Mouse (Mus musculus) gastrocnemius, adult 8-10 months (tissue): Measurements from ENCODE around the gene Krtap16-3. TPM values are rescaled to one million over a fixed set of nuclear protein-coding genes. Genes with fewer than 3 reads are reported as not detected.

Experiments used
- DNase-seq, 2 experiments: peaks; one replicate each; pipeline ENCODE4 v3.0.0; 2022; ENCODE audit warnings: low spot score in 2 of 2
- total RNA-seq, 4 experiments: library from RNA; stranded (reverse); gene quantifications; 2 replicates each; pipeline ENCODE4 v1.2.4; 2022

Gene Krtap16-3
- not detected for total RNA-seq

- DNase-seq = no peak
Observed at GRCm38 (mm10) chr16:88962773-88963172, at the start of gene Krtap16-3. TSS of gene Krtap16-3 (minus strand) at chr16:88962873.

DNA sequence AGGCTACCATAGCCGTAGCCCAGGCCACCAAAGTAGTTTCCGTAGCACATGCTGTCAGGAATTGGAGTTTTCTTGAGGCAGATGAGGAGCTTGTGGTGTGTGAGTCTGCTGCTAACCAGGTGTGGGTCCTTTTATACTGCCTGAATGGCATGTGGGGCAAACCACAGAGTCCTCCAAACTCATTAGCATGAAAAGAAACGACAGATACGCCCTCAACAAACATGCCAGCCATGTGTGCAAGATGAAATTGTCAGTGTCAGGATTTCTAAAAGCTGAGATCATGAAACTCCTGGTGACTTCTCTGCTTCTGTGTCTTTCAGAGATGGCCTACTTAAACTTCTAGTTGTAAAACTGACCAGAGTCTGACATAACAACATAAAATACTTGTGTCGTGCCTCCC, 48.0 kb upstream of the Krtap16-3 start, which contains the start of gene Krtap22-2:
Gene Krtap22-2 (minus strand): TSS at position 101 of the 400 bp plus-strand sequence.
- DNase-seq = no peak

GRCm38 (mm10) chr16:88941106-88941505, 21.6 kb downstream of the Krtap16-3 start:
- no peak for DNase-seq

DNA sequence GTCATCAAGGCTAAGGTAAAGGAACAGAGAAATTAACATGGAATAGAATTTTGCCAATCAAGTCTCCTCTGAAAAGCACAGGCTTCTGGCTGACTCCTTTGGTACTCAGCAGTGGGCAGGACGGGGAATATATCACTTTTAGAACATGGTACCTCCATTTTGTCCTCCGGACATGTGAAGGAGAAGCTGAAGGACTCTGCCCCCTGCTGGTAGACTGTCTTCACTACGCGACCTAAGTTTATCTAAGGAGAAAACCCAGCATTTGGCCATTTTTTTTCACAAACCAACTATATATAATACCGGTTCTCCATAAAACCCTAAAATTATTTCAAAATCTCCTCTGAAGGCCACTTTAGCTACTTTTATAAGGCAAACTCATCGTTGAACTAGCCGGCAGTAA, 24.4 kb downstream of the Krtap16-3 start:
- no peak for DNase-seq

GRCm38 (mm10) chr16:88932165-88932564, 30.5 kb downstream of the Krtap16-3 start, which contains the start of gene Krtap19-9b:
TSS of gene Krtap19-9b (minus strand) at chr16:88932265.
- DNase-seq = no peak

Other genes starting within 250 kb of the Krtap16-3 start
- not detected for gene Krtap13-1, start 234.0 kb downstream of the Krtap16-3 start, total RNA-seq
- gene Krtap13, start 211.2 kb downstream of the Krtap16-3 start, total RNA-seq = not detected
- gene 2310034C09Rik, start 204.0 kb downstream of the Krtap16-3 start, total RNA-seq = not detected
- not detected for gene 2310057N15Rik, start 188.7 kb downstream of the Krtap16-3 start, total RNA-seq
- gene Gm5965, start 185.0 kb downstream of the Krtap16-3 start, total RNA-seq = not detected
- not detected for gene Gm20741, start 150.7 kb downstream of the Krtap16-3 start, total RNA-seq
- not detected for gene Krtap15, start 142.7 kb downstream of the Krtap16-3 start, total RNA-seq
- gene Krtap14, start 136.7 kb downstream of the Krtap16-3 start, total RNA-seq = not detected
- gene Krtap19-1, start 93.5 kb downstream of the Krtap16-3 start, total RNA-seq = not detected
- gene Krtap19-2, start 88.6 kb downstream of the Krtap16-3 start, total RNA-seq = not detected
- gene Krtap19-3, start 84.8 kb downstream of the Krtap16-3 start, total RNA-seq = not detected
- not detected for gene Krtap19-4, start 77.8 kb downstream of the Krtap16-3 start, total RNA-seq
- not detected for gene Krtap19-5, start 66.4 kb downstream of the Krtap16-3 start, total RNA-seq
- gene Krtap19-9b, start 30.6 kb downstream of the Krtap16-3 start, total RNA-seq = not detected
- gene Krtap22-2, start 47.9 kb upstream of the Krtap16-3 start, total RNA-seq = not detected
- gene Gm10229, start 52.4 kb upstream of the Krtap16-3 start, total RNA-seq = not detected
- gene Krtap6-1, start 68.8 kb upstream of the Krtap16-3 start, total RNA-seq = not detected
- not detected for gene Gm10228, start 78.6 kb upstream of the Krtap16-3 start, total RNA-seq
- not detected for gene Krtap6-5, start 85.0 kb upstream of the Krtap16-3 start, total RNA-seq
- gene 1110025L11Rik, start 101.1 kb upstream of the Krtap16-3 start, total RNA-seq = not detected
- gene Krtap6-3, start 121.1 kb upstream of the Krtap16-3 start, total RNA-seq = not detected
- not detected for gene Gm6358, start 178.0 kb upstream of the Krtap16-3 start, total RNA-seq
- gene Gm10061, start 188.2 kb upstream of the Krtap16-3 start, total RNA-seq = not detected
- not detected for gene Gm9789, start 195.1 kb upstream of the Krtap16-3 start, total RNA-seq
- not detected for gene Gm7735, start 206.6 kb upstream of the Krtap16-3 start, total RNA-seq
- gene 1110057P08Rik, start 211.9 kb upstream of the Krtap16-3 start, total RNA-seq = not detected
- not detected for gene Krtap20-2, start 243.0 kb upstream of the Krtap16-3 start, total RNA-seq